Mouse (Mus musculus) neural tube, embryonic 11.5 days (tissue): Measurements from ENCODE around the gene Igfals. TPM values are rescaled to one million over a fixed set of nuclear protein-coding genes. Genes with fewer than 3 reads are reported as not detected.

Experiments used
- ATAC-seq: fragments of 200-750 bp; cut with Nextera tagmentation; 2 replicates; pipeline ENCODE4 v1.8.0; 2017; ENCODE audit warnings: moderate number of reproducible peaks, mild to moderate bottlenecking, moderate TSS enrichment, moderate library complexity; ENCODE audit not compliant: insufficient read depth, low FRiP score, low TSS enrichment
- DNase-seq: peaks from one replicate; pipeline ENCODE4 v3.0.0-alpha.2; 2015; ENCODE audit warnings: low spot score
- H3K27ac ChIP-seq: fragments of 300-500 bp; sonication (generic); 2 replicates; pipeline ENCODE4 v1.5.1; 2014; ENCODE audit warnings: low read depth, mild to moderate bottlenecking, low read length
- H3K27me3 ChIP-seq: fragments of 300-500 bp; sonication (generic); 2 replicates; pipeline ENCODE4 v1.6.1; 2014; ENCODE audit warnings: mild to moderate bottlenecking, low read length, mixed read lengths; ENCODE audit not compliant: control insufficient read depth, insufficient read depth
- H3K36me3 ChIP-seq: fragments of 300-500 bp; sonication (generic); 2 replicates; pipeline ENCODE4 v1.6.1; 2014; ENCODE audit warnings: mild to moderate bottlenecking, low read length, moderate library complexity, mixed read lengths; ENCODE audit not compliant: control insufficient read depth, insufficient read depth
- H3K4me1 ChIP-seq: fragments of 300-500 bp; sonication (generic); 2 replicates; pipeline ENCODE4 v1.6.1; 2014; ENCODE audit warnings: low read length, mixed read lengths; ENCODE audit not compliant: control insufficient read depth, insufficient read depth
- H3K4me2 ChIP-seq: fragments of 300-500 bp; sonication (generic); 2 replicates; pipeline ENCODE4 v1.6.1; 2014; ENCODE audit warnings: low read depth, mild to moderate bottlenecking, moderate library complexity
- H3K4me3 ChIP-seq: fragments of 300-500 bp; sonication (generic); 2 replicates; pipeline ENCODE4 v1.5.1; 2014; ENCODE audit warnings: low read depth, low read length
- H3K9ac ChIP-seq: fragments of 300-500 bp; sonication (generic); 2 replicates; pipeline ENCODE4 v1.6.1; 2014; ENCODE audit warnings: mild to moderate bottlenecking, low read length
- H3K9me3 ChIP-seq: fragments of 300-500 bp; sonication (generic); 2 replicates; pipeline ENCODE4 v1.6.1; 2016; ENCODE audit warnings: low read length; ENCODE audit not compliant: control insufficient read depth
- WGBS: fragments of 180-500 bp; shearing (Covaris S2); extraction: QIAGEN DNeasy Blood & Tissue Kit; methylation state at CpG from one replicate; pipeline ENCODE4 v1.1.7; 2014; 5-methylcytosine and 5-hydroxymethylcytosine counted together
- polyA plus RNA-seq: library from polyadenylated mRNA; unstranded; fragments of >200 nt; fragmentation: Nextera tagmentation; extraction: Ambion mirVana; gene quantifications from 2 replicates; pipeline ENCODE4 v1.2.1, GENCODE M21; 2014

Gene Igfals
- polyA plus RNA-seq, 1 experiment from 2014 or later, result 0.24 TPM

DNA sequence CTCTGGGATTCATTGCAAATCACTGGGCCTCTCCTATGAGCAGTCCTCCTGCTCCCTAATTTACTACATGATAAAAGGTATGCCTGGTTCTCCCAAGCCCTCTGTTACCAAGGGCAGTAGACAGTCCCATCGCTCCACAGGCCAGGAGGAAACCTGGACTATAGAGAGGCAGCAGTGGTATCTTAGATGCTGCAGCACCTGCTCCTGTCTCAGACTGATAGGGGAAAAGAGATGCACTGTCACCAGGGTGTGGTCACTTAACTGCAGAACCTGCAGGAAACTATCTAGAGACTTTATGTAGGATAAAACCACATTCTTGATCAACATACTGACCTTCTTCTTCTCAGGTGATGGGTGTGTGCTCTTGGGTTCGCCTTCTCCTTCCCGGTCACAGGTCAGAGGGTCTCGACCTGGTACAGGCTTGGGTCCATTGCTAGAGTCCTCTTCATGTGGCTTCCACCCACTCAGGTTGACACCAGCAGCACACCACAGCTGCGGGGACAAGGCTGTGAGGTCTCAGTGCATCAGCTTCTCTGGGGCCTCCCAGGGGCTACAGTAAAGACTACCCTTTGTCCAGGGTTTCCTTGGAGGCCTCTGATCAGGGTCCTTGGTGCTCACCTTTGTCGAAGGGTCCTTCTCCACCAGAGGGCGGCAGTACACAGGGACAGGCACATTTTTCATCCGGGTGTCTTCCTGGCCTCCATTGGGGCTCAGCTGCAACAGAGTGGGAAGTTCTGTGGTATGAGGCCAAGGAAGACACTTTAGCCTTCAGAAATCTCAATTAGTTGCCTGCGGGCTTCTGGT, 37.1 kb downstream of the Igfals start:
- Histone ChIP-seq H3K9me3 (no peaks in the 10 kb centered on the region), H3K27me3 (no peaks in the 10 kb centered on the region), H3K4me1 (no peaks in the 10 kb centered on the region; the same call in 1 of the 2 replicates), H3K4me3 (no peak overlapping the region), H3K9ac (no peak overlapping the region), H3K4me2 (no peak overlapping the region), H3K36me3 (peaks cover 39% of the 10 kb centered on the region), H3K27ac (no peak overlapping the region)
- ATAC-seq (no peak), DNase-seq (no peak)
- 73% methylated on average over 9 of the region's 9 CpGs for WGBS

DNA sequence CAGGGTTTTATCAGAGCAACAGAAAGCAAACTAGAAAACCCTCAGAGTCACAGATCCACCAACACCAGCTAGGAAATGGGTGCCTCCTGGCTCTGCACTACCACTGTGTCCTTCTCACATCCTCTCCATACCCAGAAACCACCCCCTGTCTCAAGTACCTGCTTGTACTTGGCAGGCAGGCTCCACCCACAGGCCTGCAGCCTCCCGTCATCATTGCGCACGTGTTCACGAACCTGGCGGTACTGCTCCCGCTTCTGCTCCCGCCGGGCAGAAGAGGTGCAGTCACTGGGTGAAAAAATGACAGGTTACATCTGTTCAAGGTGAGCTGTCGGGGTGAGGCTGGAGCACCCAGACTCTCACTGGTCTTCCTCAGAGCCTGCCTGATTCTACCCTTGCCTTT, 38.0 kb downstream of the Igfals start:
- no peaks in the 10 kb centered on the region for H3K9me3 ChIP-seq
- no peak overlapping the region for H3K4me3 ChIP-seq
- peaks cover 41% of the 10 kb centered on the region for H3K36me3 ChIP-seq
- ATAC-seq (no peak), DNase-seq (no peak)
- no peaks in the 10 kb centered on the region for H3K4me1 ChIP-seq
- 93% methylated on average over 9 of the region's 9 CpGs for WGBS
- no peak overlapping the region for H3K4me2 ChIP-seq
- H3K27me3 ChIP-seq, result no peaks in the 10 kb centered on the region
- H3K27ac ChIP-seq, result no peak overlapping the region
- no peak overlapping the region for H3K9ac ChIP-seq

DNA sequence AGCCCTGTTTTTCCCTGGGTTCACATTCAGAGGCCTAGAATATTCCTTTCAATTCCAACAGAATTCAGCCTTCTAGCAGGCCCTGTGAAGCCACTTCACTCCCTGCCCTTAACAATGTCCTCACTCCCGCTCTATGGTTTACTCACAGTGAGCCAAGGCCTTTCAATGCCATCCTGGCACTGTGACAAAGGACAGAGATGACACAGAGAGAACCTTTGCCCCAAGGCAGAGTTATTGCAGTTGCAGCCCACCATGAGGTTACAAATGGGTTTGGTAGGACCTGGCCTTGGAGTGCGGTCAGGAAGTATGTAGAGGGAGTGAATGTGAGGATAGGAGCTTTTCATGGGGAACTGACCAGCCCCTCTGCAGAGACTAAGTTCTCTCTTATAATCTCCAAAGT, 41.8 kb downstream of the Igfals start:
- 96% methylated on average over 2 of the region's 2 CpGs for WGBS
- Histone ChIP-seq H3K9ac (no peak overlapping the region), H3K27ac (no peak overlapping the region), H3K36me3 (peaks cover 23% of the 10 kb centered on the region), H3K9me3 (no peaks in the 10 kb centered on the region), H3K4me1 (no peaks in the 10 kb centered on the region), H3K4me2 (no peak overlapping the region), H3K27me3 (no peaks in the 10 kb centered on the region), H3K4me3 (no peak overlapping the region)
- no peak for DNase-seq
- no peak for ATAC-seq

DNA sequence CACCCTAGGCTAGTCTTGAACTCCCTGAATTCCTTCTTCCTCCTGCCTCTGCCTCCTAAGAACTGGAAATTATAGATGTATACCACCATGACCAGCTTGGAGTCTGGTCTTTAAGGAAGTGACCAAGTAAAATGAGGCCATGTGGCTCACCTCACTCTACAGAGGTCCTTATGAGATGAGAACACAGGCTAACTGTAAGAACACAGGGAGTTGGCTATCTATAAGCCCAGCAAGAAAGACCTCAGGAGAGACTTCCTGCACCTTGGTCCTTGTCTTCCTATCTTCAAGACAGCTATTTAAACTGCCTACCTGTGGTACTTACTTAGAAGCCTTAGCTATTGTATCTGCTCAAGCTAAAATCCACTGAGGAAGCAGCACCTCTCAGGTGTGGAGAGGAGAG, 48.2 kb downstream of the Igfals start:
- no peak for ATAC-seq
- H3K9ac ChIP-seq, result no peak overlapping the region

DNA sequence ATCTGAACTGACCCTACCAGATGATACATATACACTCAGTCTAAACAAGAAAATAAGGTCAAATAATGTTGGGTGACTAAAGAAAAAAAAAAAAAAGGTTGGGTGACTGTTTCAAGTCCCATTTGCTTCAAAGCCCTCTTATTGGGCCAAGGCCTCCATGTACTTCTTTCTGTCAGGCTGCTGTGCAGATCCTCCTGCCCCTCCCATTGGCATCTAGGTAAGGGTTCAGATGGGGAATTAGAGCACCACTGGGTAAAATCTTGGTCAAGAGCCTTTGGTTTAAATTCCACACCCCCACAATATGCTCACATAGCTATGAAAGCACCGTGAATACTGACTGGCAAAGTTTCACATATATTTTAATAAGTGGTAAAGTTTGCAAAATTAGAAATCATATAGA, 57.4 kb downstream of the Igfals start:
- Histone ChIP-seq H3K27me3 (no peaks in the 10 kb centered on the region), H3K27ac (no peak overlapping the region), H3K9me3 (no peaks in the 10 kb centered on the region), H3K9ac (no peak overlapping the region), H3K4me2 (no peak overlapping the region), H3K36me3 (peaks cover 26% of the 10 kb centered on the region), H3K4me1 (no peaks in the 10 kb centered on the region), H3K4me3 (no peak overlapping the region)
- DNase-seq (no peak), ATAC-seq (no peak)
- WGBS, result 97% methylated on average over 1 of the region's 1 CpGs

More for the DNA sequence above, 48.2 kb downstream of the Igfals start:
- no peak overlapping the region for H3K4me2 ChIP-seq
- no peak overlapping the region for H3K27ac ChIP-seq
- no peak for DNase-seq
- no peaks in the 10 kb centered on the region for H3K27me3 ChIP-seq
- H3K4me1 ChIP-seq, result no peaks in the 10 kb centered on the region
- H3K4me3 ChIP-seq, result no peak overlapping the region
- no peaks in the 10 kb centered on the region for H3K9me3 ChIP-seq
- peaks cover 16% of the 10 kb centered on the region for H3K36me3 ChIP-seq

DNA sequence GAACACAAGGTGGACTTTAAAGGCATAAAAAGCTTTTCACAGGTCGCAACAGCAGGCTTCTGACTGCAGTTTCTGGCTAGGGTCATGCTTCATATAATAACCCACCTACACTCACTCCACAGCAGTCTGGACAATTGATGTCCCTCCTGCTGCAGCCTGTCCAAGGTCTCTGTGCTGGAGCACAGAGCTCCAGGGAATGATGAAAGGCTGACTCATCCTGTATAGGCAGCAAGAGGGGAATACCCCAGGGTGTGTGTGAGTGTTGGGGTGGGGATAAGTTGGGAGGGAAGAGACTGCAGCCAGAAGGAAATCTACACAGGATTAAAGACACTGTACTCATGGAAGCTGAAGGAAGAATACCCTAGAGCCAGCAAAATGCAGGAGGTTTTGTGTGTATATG, 63.7 kb downstream of the Igfals start:
- 93% methylated on average over 1 of the region's 1 CpGs for WGBS
- Histone ChIP-seq H3K27me3 (no peaks in the 10 kb centered on the region), H3K9ac (no peak overlapping the region), H3K4me3 (no peak overlapping the region), H3K4me2 (no peak overlapping the region), H3K27ac (no peak overlapping the region), H3K4me1 (no peaks in the 10 kb centered on the region; the same call in 1 of the 2 replicates), H3K9me3 (no peaks in the 10 kb centered on the region), H3K36me3 (peaks cover 9% of the 10 kb centered on the region)
- DNase-seq (no peak), ATAC-seq (no peak)

Other genes starting within 250 kb of the Igfals start
- gene Tsc2, start 233.4 kb upstream of the Igfals start, polyA plus RNA-seq, result 61.9 and 69.2 TPM in 2 replicates
- 13.8 and 15.7 TPM in 2 replicates for gene Nthl1, start 233.3 kb upstream of the Igfals start, polyA plus RNA-seq
- gene Slc9a3r2, start 215.7 kb upstream of the Igfals start, polyA plus RNA-seq, result 36.7 and 38.8 TPM in 2 replicates
- gene Npw, start 207.5 kb upstream of the Igfals start, polyA plus RNA-seq, result not detected in 2 replicates
- 31.8 and 35.7 TPM in 2 replicates for gene Zfp598, start 196.3 kb upstream of the Igfals start, polyA plus RNA-seq
- gene Syngr3, start 176.0 kb upstream of the Igfals start, polyA plus RNA-seq, result 14.6 and 18.1 TPM in 2 replicates
- gene Gfer, start 169.8 kb upstream of the Igfals start, polyA plus RNA-seq, result 50.8 and 53.0 TPM in 2 replicates
- 1.5 and 1.8 TPM in 2 replicates for gene Noxo1, start 169.8 kb upstream of the Igfals start, polyA plus RNA-seq
- gene Tbl3, start 158.3 kb upstream of the Igfals start, polyA plus RNA-seq, result 110 and 131 TPM in 2 replicates
- 0.57 TPM in 1 of 2 replicates, not detected in the other for gene Rnf151, start 147.9 kb upstream of the Igfals start, polyA plus RNA-seq
- gene Rps2, start 147.9 kb upstream of the Igfals start, polyA plus RNA-seq, result 1,370 and 1,378 TPM in 2 replicates
- gene Ndufb10, start 141.5 kb upstream of the Igfals start, polyA plus RNA-seq, result 213 and 214 TPM in 2 replicates
- not detected in 2 replicates for gene Rpl3l, start 138.2 kb upstream of the Igfals start, polyA plus RNA-seq
- 25.5 and 27.2 TPM in 2 replicates for gene Msrb1, start 129.4 kb upstream of the Igfals start, polyA plus RNA-seq
- gene Hs3st6, start 113.0 kb upstream of the Igfals start, polyA plus RNA-seq, result 0.38 and 0.81 TPM in 2 replicates
- gene Meiob, start 61.7 kb upstream of the Igfals start, polyA plus RNA-seq, result not detected in 2 replicates
- gene Hagh, start 25.9 kb upstream of the Igfals start, polyA plus RNA-seq, result 32.9 and 34.5 TPM in 2 replicates
- gene Fahd1, start 15.6 kb upstream of the Igfals start, polyA plus RNA-seq, result 16.2 and 19.0 TPM in 2 replicates
- 82.3 and 88.8 TPM in 2 replicates for gene Nubp2, start 20.4 kb downstream of the Igfals start, polyA plus RNA-seq
- 45.2 and 49.6 TPM in 2 replicates for gene Spsb3, start 20.6 kb downstream of the Igfals start, polyA plus RNA-seq
- gene Eme2, start 29.1 kb downstream of the Igfals start, polyA plus RNA-seq, result 28.9 and 29.7 TPM in 2 replicates
- gene Mrps34, start 29.1 kb downstream of the Igfals start, polyA plus RNA-seq, result 75.3 and 81.6 TPM in 2 replicates
- gene Nme3, start 30.5 kb downstream of the Igfals start, polyA plus RNA-seq, result 38.4 and 57.1 TPM in 2 replicates
- 47.8 and 57.5 TPM in 2 replicates for gene Mapk8ip3, start 71.0 kb downstream of the Igfals start, polyA plus RNA-seq
- gene Jpt2, start 94.7 kb downstream of the Igfals start, polyA plus RNA-seq, result 203 and 204 TPM in 2 replicates
- gene Cramp1l, start 149.8 kb downstream of the Igfals start, polyA plus RNA-seq, result 11.9 and 12.6 TPM in 2 replicates
- gene Ift140, start 150.1 kb downstream of the Igfals start, polyA plus RNA-seq, result 21.9 and 25.8 TPM in 2 replicates
- gene Tmem204, start 217.6 kb downstream of the Igfals start, polyA plus RNA-seq, result 11.4 and 13.3 TPM in 2 replicates
- gene Telo2, start 250.0 kb downstream of the Igfals start, polyA plus RNA-seq, result 29.9 and 31.8 TPM in 2 replicates